Mouse (Mus musculus): ENCODE results near the gene Tmem145.

GRCm38 (mm10) chr7:25306614-25306996 is 699 bp downstream of the Tmem145 start:
- no peak for TF ChIP-seq POLR2A (IDR thresholded peaks at IDR 0.05; ENCODE audit: insufficient read depth, low read length)
- TF ChIP-seq CTCF (IDR thresholded peaks at IDR 0.05; ENCODE audit: low read depth, low read length): no peak
- TF ChIP-seq EP300 (IDR thresholded peaks at IDR 0.05; ENCODE audit: insufficient read depth, low read depth, low read length): no peak
